Mouse (Mus musculus): ENCODE measurements around the gene Flii.

The Flii gene

GRCm38 (mm10) chr11:60715833-60716232 lies 11.2 kb downstream of the Flii start:
- DNase-seq (ENCODE audit: low spot score) = no peak

- DNase-seq (ENCODE audit: low spot score) = no peak
Measured at GRCm38 (mm10) chr11:60712639-60713255, 14.3 kb downstream of the Flii start.

- DNase-seq (ENCODE audit: low spot score) = no peak
Measured at GRCm38 (mm10) chr11:60712040-60712439, 15.0 kb downstream of the Flii start.

GRCm38 (mm10) chr11:60711218-60711617 lies 15.8 kb downstream of the Flii start:
- DNase-seq (ENCODE audit: low spot score) = no peak

GRCm38 (mm10) chr11:60709481-60710465 lies 17.3 kb downstream of the Flii start:
- DNase-seq (ENCODE audit: low spot score) = no peak

GRCm38 (mm10) chr11:60708631-60709030 lies 18.4 kb downstream of the Flii start:
- DNase-seq (ENCODE audit: low spot score) = no peak

- peak; percentile 87 for DNase-seq (ENCODE audit: low spot score)
Measured at GRCm38 (mm10) chr11:60707672-60708071, 19.4 kb downstream of the Flii start.

DNA sequence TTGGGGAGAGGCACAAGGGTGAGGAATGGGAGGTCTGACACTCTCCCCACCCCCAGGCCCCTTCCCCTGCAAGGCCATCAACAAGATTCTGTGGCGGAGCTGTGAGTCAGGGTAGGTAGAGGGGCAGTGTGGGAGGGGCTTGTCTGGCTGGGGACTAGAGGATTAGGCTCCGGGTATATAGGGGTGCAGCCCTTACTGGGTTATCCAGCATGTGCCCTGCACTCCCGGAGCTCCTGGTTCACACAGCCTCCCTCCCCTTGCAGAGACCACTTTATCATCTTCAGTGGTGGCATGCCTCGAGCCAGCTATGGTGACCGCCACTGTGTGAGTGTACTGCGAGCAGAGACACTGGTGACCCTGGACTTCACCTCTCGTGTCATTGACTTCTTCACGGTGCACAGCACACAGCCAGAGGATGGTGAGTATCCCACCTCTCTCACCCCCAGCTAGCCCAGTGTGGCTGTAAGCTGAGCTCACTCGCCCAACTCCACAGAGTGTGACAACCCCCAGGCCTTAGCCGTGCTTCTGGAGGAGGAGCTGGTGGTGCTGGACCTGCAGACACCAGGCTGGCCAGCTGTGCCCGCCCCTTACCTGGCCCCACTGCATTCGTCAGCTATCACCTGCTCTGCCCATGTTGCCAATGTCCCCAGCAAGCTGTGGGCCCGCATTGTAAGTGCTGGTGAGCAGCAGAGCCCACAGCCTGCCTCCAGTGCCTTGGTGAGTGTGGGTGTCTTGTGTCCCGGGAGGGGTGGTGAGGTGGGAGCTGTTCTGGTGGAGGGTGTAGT lies 20.2 kb downstream of the Flii start:
- DNase-seq (ENCODE audit: low spot score) = peak; percentile 47

GRCm38 (mm10) chr11:60706076-60706475 lies 21.0 kb downstream of the Flii start:
- no peak for DNase-seq (ENCODE audit: low spot score)

- no peak for DNase-seq (ENCODE audit: low spot score)
Measured at GRCm38 (mm10) chr11:60705255-60705654, 21.8 kb downstream of the Flii start.

DNA sequence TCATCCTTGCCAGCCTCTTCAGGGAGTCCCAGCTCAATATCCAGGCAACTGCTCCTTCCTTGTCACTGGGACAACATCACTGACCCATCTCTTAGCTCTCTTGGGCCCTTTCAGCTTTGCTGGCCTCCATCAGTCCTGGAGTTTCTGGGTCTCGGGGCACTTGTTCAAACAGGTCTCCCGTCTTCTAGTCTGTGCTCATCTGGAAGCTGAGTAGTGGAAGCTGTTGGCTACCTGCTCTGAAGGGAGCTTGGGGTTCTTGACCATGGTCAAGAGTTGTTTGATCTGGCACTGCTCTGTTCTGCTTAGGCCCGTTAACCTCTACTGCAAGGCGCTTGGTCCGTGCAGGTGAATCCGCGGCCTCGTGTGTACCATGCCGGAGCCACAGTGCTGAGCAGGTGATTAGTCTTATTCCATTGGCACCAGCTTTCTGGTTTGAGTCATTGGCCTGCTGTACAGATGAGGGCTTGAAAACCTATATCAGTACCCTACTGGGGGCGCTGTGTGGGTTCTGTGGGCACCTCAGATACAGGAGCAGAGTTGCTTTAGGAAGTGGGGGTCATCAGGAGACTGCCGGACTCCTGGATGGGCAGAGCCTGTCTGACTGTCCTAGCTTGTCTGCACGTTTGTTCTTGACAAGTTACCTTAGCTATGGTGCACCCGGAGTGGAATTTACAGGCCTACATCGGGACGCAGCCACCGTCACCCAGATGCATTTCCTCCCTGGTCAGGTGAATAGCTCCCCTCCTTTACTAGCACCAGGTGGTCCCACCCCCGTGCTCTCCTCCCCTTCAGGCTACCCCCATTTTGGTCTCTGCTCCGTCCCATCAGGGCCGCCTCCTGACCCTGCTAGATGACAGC lies 22.8 kb downstream of the Flii start:
- DNase-seq (ENCODE audit: low spot score) = no peak

DNA sequence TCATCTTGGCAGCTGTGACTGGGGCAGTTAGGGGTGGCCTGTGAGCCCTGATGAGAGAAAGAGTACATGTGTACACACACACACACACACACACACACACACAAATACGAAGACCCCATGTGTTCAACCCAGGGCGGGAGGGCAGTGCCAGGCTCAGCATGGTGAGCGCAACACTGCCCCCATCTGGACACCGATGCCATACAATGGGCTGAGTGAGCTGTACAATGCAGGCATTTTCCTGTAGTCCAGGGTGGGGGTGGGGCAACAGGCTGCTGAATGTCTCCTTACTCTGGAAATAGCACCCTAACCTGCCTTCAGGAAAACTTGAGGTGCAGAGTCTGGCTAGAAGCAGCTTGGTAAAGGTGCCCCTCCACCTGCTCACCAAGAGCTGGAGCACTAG lies 23.9 kb downstream of the Flii start:
- DNase-seq (ENCODE audit: low spot score) = peak; percentile 61

GRCm38 (mm10) chr11:60701611-60702010 lies 25.5 kb downstream of the Flii start:
- no peak for DNase-seq (ENCODE audit: low spot score)

GRCm38 (mm10) chr11:60700320-60701185 lies 26.5 kb downstream of the Flii start:
- no peak for DNase-seq (ENCODE audit: low spot score)

DNA sequence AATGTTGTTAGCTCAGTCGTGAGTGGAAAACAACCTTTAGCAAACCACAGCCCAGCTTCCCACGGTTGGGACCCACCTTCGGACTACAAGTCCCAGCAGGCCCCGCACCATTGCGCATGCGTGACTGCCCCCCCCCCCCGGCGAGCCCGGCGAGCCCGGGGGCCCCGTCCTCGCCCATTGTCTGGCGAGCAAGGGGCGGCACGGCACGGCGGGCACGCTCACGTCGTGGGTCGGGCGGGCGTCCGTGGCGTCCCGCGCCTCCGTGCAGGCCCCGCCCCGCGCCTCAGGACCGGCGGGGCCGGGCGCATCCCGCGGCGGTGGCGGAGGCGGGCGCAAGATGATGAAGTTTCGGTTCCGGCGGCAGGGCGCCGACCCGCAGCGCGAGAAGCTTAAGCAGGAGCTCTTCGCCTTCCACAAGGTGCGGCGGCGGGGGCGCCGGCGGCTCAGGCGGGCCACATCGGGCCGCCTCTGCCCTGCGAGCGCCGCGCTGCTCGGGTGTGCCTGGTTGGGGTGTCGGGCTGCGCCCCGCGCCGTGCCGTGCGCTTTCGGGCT lies 27.5 kb downstream of the Flii start, which contains the start of gene Llgl1:
Llgl1 (plus strand) TSS at position 200 of the 552 bp plus-strand sequence.
- peak; percentile 97 for DNase-seq (ENCODE audit: low spot score)

- DNase-seq (ENCODE audit: low spot score) = peak; percentile 77
Measured at GRCm38 (mm10) chr11:60698806-60699523, 28.1 kb downstream of the Flii start.

- DNase-seq (ENCODE audit: low spot score) = peak; percentile 72
Measured at GRCm38 (mm10) chr11:60697561-60697960, 29.5 kb downstream of the Flii start.

DNA sequence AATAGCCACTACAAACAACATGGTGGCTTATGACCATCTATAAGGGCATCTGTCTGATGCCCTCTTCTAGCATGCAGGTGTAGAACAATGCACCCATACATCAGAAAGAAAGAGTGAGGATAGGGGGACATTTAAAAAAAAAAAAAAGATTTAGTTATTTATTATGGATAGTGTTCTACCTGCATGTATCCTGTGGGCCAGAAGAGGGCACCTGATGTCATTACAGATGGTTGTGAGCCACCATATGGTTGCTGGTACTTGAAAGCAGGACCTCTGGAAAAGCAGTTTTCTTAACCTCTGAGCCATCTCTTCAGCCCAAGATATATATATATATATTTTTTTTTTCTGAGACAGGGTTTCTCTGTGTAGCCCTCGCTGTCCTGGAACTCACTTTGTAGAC lies 30.9 kb downstream of the Flii start:
- no peak for DNase-seq (ENCODE audit: low spot score)
